ENCODE assay signal across 11 mouse cellular contexts in the genomic region with DNA sequence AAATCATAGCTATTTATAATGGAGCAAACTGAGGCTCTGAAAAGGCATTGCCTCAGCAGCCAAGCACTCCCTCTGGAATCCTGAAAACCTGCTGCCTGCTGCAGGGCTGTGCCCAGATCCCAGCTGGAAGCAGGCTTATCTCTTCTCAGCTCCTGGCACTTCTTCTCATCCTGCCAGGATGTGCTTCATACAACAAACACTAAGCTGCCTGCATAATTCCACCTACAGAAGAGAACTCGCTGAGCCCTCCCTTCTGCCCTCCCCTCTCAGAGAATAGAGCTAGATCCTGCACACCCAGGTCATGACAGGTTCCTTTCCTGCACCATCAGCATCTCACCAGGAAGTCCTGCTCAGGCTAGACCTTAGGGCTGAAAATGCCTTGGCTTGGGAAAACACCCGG.
DNase-seq lines count a peak whose midpoint lies in the region; ATAC-seq and TF ChIP-seq lines count a peak whose summit lies in the region.
"Had no signal": no experiment of that assay in that cellular context is flagged by ENCODE, and none has a peak within 500 bp of the region (broad histone marks: within the 10 kb centered on the region; RNA-seq: fewer than 3 reads in every experiment).

No protein-coding gene starts in this region.

- peak; percentile 69; the same call in 1 of the 2 replicates for ATAC-seq in heart, embryonic 15.5 days (replicated peaks; ENCODE audit: insufficient number of reproducible peaks, insufficient read depth, low FRiP score, low read depth)
- 0 out of 2 replicates have a peak, but pooled peaks have one; percentile 32 for ATAC-seq in midbrain, embryonic 16.5 days

- intact Hi-C loops in heart, postnatal 25 days (cut with DNase I), result no loop called here

- TF ChIP-seq POLR2A in brain, embryonic 14.5 days (IDR thresholded peaks at IDR 0.05; ENCODE audit: borderline replicate concordance, extremely low read depth, insufficient read depth, insufficient read length, poor library complexity, severe bottlenecking), result no peak
- no peak for TF ChIP-seq POLR2A in kidney, adult 2 months (IDR thresholded peaks at IDR 0.05; ENCODE audit: low read depth, low read length)

- peaks cover 9% of the 10 kb centered on the region for H3K4me1 ChIP-seq in heart, embryonic 15.5 days (replicated peaks)
- H3K4me1 ChIP-seq in midbrain, embryonic 16.5 days (ENCODE audit: control insufficient read depth, insufficient read depth, low read length), result no peaks in the 10 kb centered on the region
- no peaks in the 10 kb centered on the region for H3K4me1 ChIP-seq in kidney, adult 2 months (ENCODE audit: control insufficient read depth, insufficient read depth, low read length)
- H3K4me1 ChIP-seq: neural tube, embryonic 15.5 days had no signal

- H3K4me2 ChIP-seq in heart, embryonic 15.5 days, result no peak overlapping the region
- H3K4me2 ChIP-seq in midbrain, embryonic 16.5 days (ENCODE audit: low read length), result no peak overlapping the region
- H3K4me2 ChIP-seq: neural tube, embryonic 15.5 days had no signal

- DNase-seq in heart, postnatal 25 days (ENCODE audit: low spot score), result no peak
- peak; percentile 64 for DNase-seq in brain, embryonic 14.5 days (ENCODE audit: low read depth)
- DNase-seq in frontal cortex, postnatal 10 days (ENCODE audit: low spot score in 2 of 2), result peak; percentile 15
- no peak for DNase-seq in kidney, adult 2 months
- DNase-seq in urinary bladder, postnatal 36 days (ENCODE audit: low spot score in 2 of 2), result no peak
- DNase-seq in thymus, postnatal 0 days (ENCODE audit: low spot score), result no peak
- DNase-seq: kidney, adult 9 months; lung, postnatal 4 days had no signal

- H3K4me3 ChIP-seq in heart, embryonic 15.5 days, result no peak overlapping the region
- H3K4me3 ChIP-seq in midbrain, embryonic 16.5 days (ENCODE audit: low read depth, low read length), result no peak overlapping the region
- no peak overlapping the region for H3K4me3 ChIP-seq in kidney, adult 2 months (ENCODE audit: insufficient read depth, low read depth, low read length)
- H3K4me3 ChIP-seq: neural tube, embryonic 15.5 days had no signal

- no peaks in the 10 kb centered on the region for H3K27me3 ChIP-seq in heart, embryonic 15.5 days
- H3K27me3 ChIP-seq in midbrain, embryonic 16.5 days (ENCODE audit: control insufficient read depth, insufficient read depth, low read depth, low read length), result no peaks in the 10 kb centered on the region
- H3K27me3 ChIP-seq in kidney, adult 2 months (replicated peaks; ENCODE audit: control insufficient read depth, insufficient read depth, low read length), result no peaks in the 10 kb centered on the region
- H3K27me3 ChIP-seq: neural tube, embryonic 15.5 days had no signal

- H3K27ac ChIP-seq in heart, embryonic 15.5 days, result no peak overlapping the region
- no peak overlapping the region for H3K27ac ChIP-seq in midbrain, embryonic 16.5 days (ENCODE audit: low read length)
- no peak overlapping the region for H3K27ac ChIP-seq in kidney, adult 2 months (ENCODE audit: insufficient read depth, low read depth, low read length)
- H3K27ac ChIP-seq: neural tube, embryonic 15.5 days had no signal

- H3K9ac ChIP-seq in heart, embryonic 15.5 days, result no peak overlapping the region
- H3K9ac ChIP-seq in midbrain, embryonic 16.5 days (ENCODE audit: low read depth, low read length), result no peak overlapping the region
- H3K9ac ChIP-seq: neural tube, embryonic 15.5 days had no signal

- H3K9me3 ChIP-seq in heart, embryonic 15.5 days (replicated peaks), result no peaks in the 10 kb centered on the region
- no peaks in the 10 kb centered on the region for H3K9me3 ChIP-seq in midbrain, embryonic 16.5 days (replicated peaks; ENCODE audit: control insufficient read depth, low read length, poor library complexity, severe bottlenecking)
- H3K9me3 ChIP-seq: neural tube, embryonic 15.5 days had no signal

- TF ChIP-seq CTCF in brain, embryonic 14.5 days (IDR thresholded peaks at IDR 0.05; ENCODE audit: borderline replicate concordance, extremely low read depth, insufficient read depth, insufficient read length), result no peak
- no peak for TF ChIP-seq CTCF in kidney, adult 2 months (conservative IDR thresholded peaks at IDR 0.05; ENCODE audit: insufficient read depth, insufficient read length, low read depth, low read length)

- 36% methylated on average over 2 of the region's 2 CpGs for WGBS in heart, embryonic 15.5 days
- 53% methylated on average over 2 of the region's 2 CpGs for WGBS in midbrain, embryonic 16.5 days
- WGBS in kidney, adult 2 months, result 75% methylated on average over 2 of the region's 2 CpGs

- no peaks in the 10 kb centered on the region for H3K36me3 ChIP-seq in heart, embryonic 15.5 days
- H3K36me3 ChIP-seq in midbrain, embryonic 16.5 days (ENCODE audit: control insufficient read depth, insufficient read depth, low read length), result no peaks in the 10 kb centered on the region
- H3K36me3 ChIP-seq in kidney, adult 2 months (ENCODE audit: control insufficient read depth, insufficient read depth, low read length), result no peaks in the 10 kb centered on the region
- H3K36me3 ChIP-seq: neural tube, embryonic 15.5 days had no signal

Comparison
In these comparisons a context has a peak if more than half of its experiments do, and no peak if none do; other contexts are left out.
1. DNase-seq: peak in brain, embryonic 14.5 days (single experiment) and frontal cortex, postnatal 10 days (2 of 2); none in heart, postnatal 25 days (single experiment), kidney, adult 2 months (single experiment), urinary bladder, postnatal 36 days (0 of 2) and thymus, postnatal 0 days (single experiment).